In the genomic region with DNA sequence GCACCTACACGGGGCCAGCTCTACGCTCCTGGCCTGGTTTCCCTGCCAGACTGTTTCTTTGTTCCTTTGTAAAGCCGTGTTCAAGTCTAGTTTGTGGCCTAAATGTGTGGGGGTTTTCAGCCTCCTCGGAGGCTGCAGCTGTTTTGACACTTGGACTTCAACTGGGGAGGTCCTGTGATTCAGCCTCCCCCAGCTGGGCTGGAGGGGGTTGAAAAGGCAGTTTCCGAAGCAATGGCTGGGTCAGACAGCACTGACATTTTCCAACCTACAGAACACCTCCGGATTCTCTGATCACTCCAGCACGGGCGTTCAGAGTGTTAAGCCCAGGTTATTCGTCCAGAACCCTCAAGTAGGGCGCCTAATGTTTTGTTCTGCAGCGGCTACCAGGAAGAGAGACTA, we compare ENCODE assay signal across 1 mouse cellular context.
TF ChIP-seq lines count a peak whose summit lies in the region.

No protein-coding gene starts in this region.

TF ChIP-seq in MEL, 35 proteins besides CTCF, POLR2A, EP300 and RAD21 (continued from another document):
- peak; percentile 57; the same call in 1 of the 2 replicates for TF ChIP-seq CHD1 (IDR thresholded peaks at IDR 0.05; ENCODE audit: low read depth, low read length)
